Mouse (Mus musculus) 3134 (cell line): ENCODE data around the gene 1700018G05Rik.
"Not testable (repeated sequence)": the region's sequence is repeated elsewhere in the genome, so short reads cannot be mapped to it uniquely, and the experiment has no call there.

Experiments
- DNase-seq: peaks from one replicate; pipeline ENCODE4 v3.0.0-alpha.2; 2011; ENCODE audit warnings: low spot score; ENCODE audit not compliant: insufficient read length; ENCODE audit errors: extremely low read depth

1700018G05Rik gene

GRCm38 (mm10) chrX:102928072-102928471 lies at the start of gene 1700018G05Rik:
Gene 1700018G05Rik, plus strand, starts transcription at chrX:102928372.
- DNase-seq, result not testable (repeated sequence)

- not testable (repeated sequence) for DNase-seq
Observed at GRCm38 (mm10) chrX:102908587-102908986, 19.6 kb upstream of the 1700018G05Rik start, which contains the start of the genes Dmrtc1a and 1700011M02Rik. Gene Dmrtc1a, minus strand, starts transcription at chrX:102908687. Gene 1700011M02Rik, plus strand, starts transcription at chrX:102908905.

GRCm38 (mm10) chrX:102914823-102915222 lies 13.3 kb upstream of the 1700018G05Rik start:
- not testable (repeated sequence) for DNase-seq

- not testable (repeated sequence) for DNase-seq
Observed at GRCm38 (mm10) chrX:102926707-102927106, 1.5 kb upstream of the 1700018G05Rik start.

GRCm38 (mm10) chrX:102932992-102933570 lies 4.9 kb downstream of the 1700018G05Rik start:
- DNase-seq, result no peak

- DNase-seq, result no peak
Observed at GRCm38 (mm10) chrX:102933571-102934394, 5.6 kb downstream of the 1700018G05Rik start.

- DNase-seq, result no peak
Observed at GRCm38 (mm10) chrX:102934395-102934764, 6.2 kb downstream of the 1700018G05Rik start.

GRCm38 (mm10) chrX:102936743-102937142 lies 8.6 kb downstream of the 1700018G05Rik start:
- DNase-seq, result no peak

- peak; percentile 69 for DNase-seq
Observed at GRCm38 (mm10) chrX:102950136-102950535, 22.0 kb downstream of the 1700018G05Rik start.

- DNase-seq, result no peak
Observed at GRCm38 (mm10) chrX:102958917-102959316, 30.7 kb downstream of the 1700018G05Rik start.

- no peak for DNase-seq
Observed at GRCm38 (mm10) chrX:102960581-102960980, 32.4 kb downstream of the 1700018G05Rik start.
